ENCODE assay signal across 22 mouse cellular contexts in the genomic region with DNA sequence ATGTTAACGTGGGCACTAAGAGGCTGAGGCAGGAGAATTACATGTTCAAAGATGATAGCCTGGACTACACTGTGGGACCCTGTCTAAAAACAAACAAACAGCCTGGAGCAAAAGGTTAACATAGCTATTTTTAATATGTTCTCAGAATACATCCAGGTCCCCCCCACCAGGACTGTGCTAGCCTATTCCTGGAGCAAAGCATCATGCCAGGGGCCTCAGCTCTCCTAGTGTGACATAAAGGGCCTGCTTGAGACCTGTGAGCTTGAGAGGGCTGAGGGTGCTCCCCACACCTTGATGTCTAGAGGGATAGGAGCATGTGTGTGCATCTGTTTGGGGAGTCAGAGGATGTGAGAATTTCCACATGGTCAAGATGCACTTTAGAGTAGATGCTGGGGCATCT. TPM values are rescaled to one million over a fixed set of nuclear protein-coding genes. Genes with fewer than 3 reads are reported as not detected.
"Had no signal": no experiment of that assay in that cellular context is flagged by ENCODE, and none has a peak within 500 bp of the region (broad histone marks: within the 10 kb centered on the region; RNA-seq: fewer than 3 reads in every experiment).

No protein-coding gene starts in this region.

- ATAC-seq: midbrain, embryonic 16.5 days had no signal

- DNase-seq: lung, adult 18-20 months; lung, embryonic 14.5 days; lung, postnatal 10 days; lung, postnatal 4 days; midbrain, embryonic 14.5 days; retina, postnatal 1 day; right cerebral cortex, adult 18-20 months; right cerebral cortex, postnatal 25 days; right cerebral cortex, postnatal 4 days; thymus, adult 2 months; thymus, postnatal 25 days; thymus, postnatal 4 days had no signal

- H3K4me3 ChIP-seq: midbrain, embryonic 10.5 days; midbrain, embryonic 12.5 days; myocyte; neural tube, embryonic 13.5 days; neural tube, embryonic 15.5 days; stomach, embryonic 15.5 days had no signal

- H3K27ac ChIP-seq: midbrain, embryonic 10.5 days; midbrain, embryonic 12.5 days; neural tube, embryonic 13.5 days; neural tube, embryonic 15.5 days; stomach, embryonic 15.5 days; stomach, postnatal 0 days had no signal

RNA-seq across cellular contexts. Expression of gene Adad2, which starts 11.2 kb away (rescaled TPM):
- total RNA-seq: megakaryocyte, adult 5-6 weeks; megakaryocyte-erythroid progenitor cell, adult 5-6 weeks had no signal

RNA-seq across cellular contexts. Expression of gene Kcng4, which starts 11.7 kb away (rescaled TPM):
- total RNA-seq: megakaryocyte, adult 5-6 weeks; megakaryocyte-erythroid progenitor cell, adult 5-6 weeks had no signal

RNA-seq across cellular contexts. Expression of gene Wfdc1, which starts 42.4 kb away (rescaled TPM):
- total RNA-seq: megakaryocyte, adult 5-6 weeks; megakaryocyte-erythroid progenitor cell, adult 5-6 weeks had no signal

RNA-seq across cellular contexts. Expression of gene Dnaaf1, which starts 48.7 kb away (rescaled TPM):
- total RNA-seq: megakaryocyte, adult 5-6 weeks had no signal
